Mouse (Mus musculus) hindbrain, embryonic 15.5 days (tissue): ENCODE measurements at regions not wholly inside any gene's neighbourhood (a gene's known extent, or its start where the extent isn't known, plus 50 kb on each side); places are given as distances from the start of the nearest gene placed in this dataset.

Experiments used
- ATAC-seq: fragments of 200-750 bp; cut with Nextera tagmentation; 2 replicates; pipeline ENCODE4 v1.8.0; 2017; ENCODE audit warnings: low read depth, moderate number of reproducible peaks, moderate TSS enrichment; ENCODE audit not compliant: low FRiP score
- H3K27ac ChIP-seq: fragments of 300-500 bp; sonication (generic); replicated peaks from 2 replicates; pipeline ENCODE4 v1.5.1; 2015; ENCODE audit warnings: mild to moderate bottlenecking, inconsistent platforms
- H3K27me3 ChIP-seq: fragments of 300-500 bp; sonication (generic); 2 replicates; pipeline ENCODE4 v1.6.1; 2015; ENCODE audit warnings: control low read depth, inconsistent platforms
- H3K36me3 ChIP-seq: fragments of 300-500 bp; sonication (generic); 2 replicates; pipeline ENCODE4 v1.6.1; 2015; ENCODE audit warnings: control low read depth, inconsistent platforms
- H3K4me1 ChIP-seq: fragments of 300-500 bp; sonication (generic); replicated peaks from 2 replicates; pipeline ENCODE4 v1.6.1; 2015; ENCODE audit warnings: control low read depth, inconsistent platforms
- H3K4me2 ChIP-seq: fragments of 300-500 bp; sonication (generic); 2 replicates; pipeline ENCODE4 v1.6.1; 2015; ENCODE audit warnings: moderate library complexity, mild to moderate bottlenecking, inconsistent platforms
- H3K4me3 ChIP-seq: fragments of 300-500 bp; sonication (generic); 2 replicates; pipeline ENCODE4 v1.5.1; 2015; ENCODE audit warnings: mild to moderate bottlenecking, inconsistent platforms
- H3K9ac ChIP-seq: fragments of 300-500 bp; sonication (generic); 2 replicates; pipeline ENCODE4 v1.6.1; 2015; ENCODE audit warnings: inconsistent platforms
- H3K9me3 ChIP-seq: fragments of 300-500 bp; sonication (generic); 2 replicates; pipeline ENCODE4 v1.6.1; 2016; ENCODE audit warnings: control low read depth, inconsistent platforms
- WGBS: fragments of 180-500 bp; shearing (Covaris S2); methylation state at CpG from one replicate; pipeline ENCODE4 v1.1.7; 2015; 5-methylcytosine and 5-hydroxymethylcytosine counted together

DNA sequence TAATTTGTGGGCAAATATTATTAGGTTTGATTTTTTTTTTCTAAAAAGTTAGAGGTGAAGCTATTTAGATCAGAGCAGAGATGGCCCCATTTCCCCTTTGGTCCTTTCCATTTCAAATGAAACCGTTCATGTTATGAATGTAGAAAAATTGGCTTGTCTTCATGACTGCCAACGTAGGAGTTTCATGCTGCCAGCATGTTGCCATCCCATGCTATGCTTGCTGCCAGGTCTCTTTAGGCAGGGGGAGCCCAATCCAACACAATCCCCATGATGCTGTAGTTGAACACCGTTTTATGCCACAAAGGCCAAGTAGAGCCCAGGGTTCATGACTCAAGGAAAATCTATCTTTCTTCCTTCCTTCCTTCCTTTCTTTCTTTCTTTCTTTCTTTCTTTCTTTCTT, 259.5 kb downstream of the Abcc12 start:
- WGBS = 69% methylated on average over 3 of the region's 3 CpGs
- Histone ChIP-seq H3K36me3 (no peaks in the 10 kb centered on the region), H3K9ac (no peak overlapping the region), H3K4me1 (peaks cover 31% of the 10 kb centered on the region), H3K27ac (no peak overlapping the region), H3K27me3 (no peaks in the 10 kb centered on the region), H3K4me3 (no peak overlapping the region), H3K4me2 (no peak overlapping the region), H3K9me3 (no peaks in the 10 kb centered on the region)
- no peak for ATAC-seq

DNA sequence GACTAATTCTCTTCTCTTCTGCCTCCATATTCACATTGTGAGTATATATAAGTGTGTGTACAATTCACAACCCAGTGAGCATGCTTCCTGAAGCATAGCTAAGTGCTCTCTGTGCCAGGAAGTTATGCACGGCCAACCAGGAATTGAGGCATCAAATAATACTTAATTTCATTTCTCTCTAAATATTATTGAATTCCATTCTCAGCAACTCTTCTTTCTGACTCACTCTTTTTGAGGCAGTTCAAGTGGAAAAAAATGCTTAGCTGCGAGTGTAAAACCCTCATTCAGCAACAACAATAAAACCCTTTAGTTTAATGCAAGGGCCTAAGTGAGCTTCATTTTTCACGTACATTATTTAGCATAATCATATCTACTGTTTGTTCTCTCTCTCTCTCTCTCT, 262.0 kb downstream of the Abcc12 start:
- H3K4me1 ChIP-seq = 0 out of 2 replicates have a peak, but pooled peaks cover 11% of the 10 kb centered on the region
- no peak overlapping the region for H3K9ac ChIP-seq
- H3K4me2 ChIP-seq = no peak overlapping the region
- no peaks in the 10 kb centered on the region for H3K36me3 ChIP-seq
- ATAC-seq = no peak
- 50% methylated on average over 3 of the region's 3 CpGs for WGBS
- no peaks in the 10 kb centered on the region for H3K9me3 ChIP-seq
- H3K27ac ChIP-seq = no peak overlapping the region
- H3K27me3 ChIP-seq = no peaks in the 10 kb centered on the region
- no peak overlapping the region for H3K4me3 ChIP-seq

DNA sequence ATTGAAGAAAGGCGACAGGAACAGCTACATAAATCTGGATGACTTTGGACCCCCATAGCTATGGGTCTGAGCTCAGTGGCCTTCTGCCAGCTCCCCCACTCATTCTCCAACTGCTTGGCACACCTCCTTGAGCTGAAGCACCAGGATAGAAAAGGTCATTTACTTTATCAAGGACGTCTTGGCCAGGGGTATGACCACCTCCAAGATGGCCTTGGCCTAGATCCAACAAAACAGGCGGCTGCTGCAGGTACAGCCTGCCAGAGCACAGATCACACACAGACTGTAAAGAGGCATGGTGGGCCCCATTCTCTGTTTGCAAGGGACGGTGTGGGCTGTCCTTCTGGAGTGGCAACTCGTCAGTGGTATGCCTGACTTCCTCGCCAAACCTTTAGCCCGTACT, 264.2 kb downstream of the Abcc12 start:
- H3K9me3 ChIP-seq = no peaks in the 10 kb centered on the region
- ATAC-seq = no peak
- no peaks in the 10 kb centered on the region for H3K27me3 ChIP-seq
- no peaks in the 10 kb centered on the region for H3K4me1 ChIP-seq
- H3K36me3 ChIP-seq = no peaks in the 10 kb centered on the region
- no peak overlapping the region for H3K4me3 ChIP-seq
- H3K4me2 ChIP-seq = no peak overlapping the region
- H3K9ac ChIP-seq = no peak overlapping the region
- H3K27ac ChIP-seq = no peak overlapping the region
- WGBS = 79% methylated on average over 7 of the region's 7 CpGs

DNA sequence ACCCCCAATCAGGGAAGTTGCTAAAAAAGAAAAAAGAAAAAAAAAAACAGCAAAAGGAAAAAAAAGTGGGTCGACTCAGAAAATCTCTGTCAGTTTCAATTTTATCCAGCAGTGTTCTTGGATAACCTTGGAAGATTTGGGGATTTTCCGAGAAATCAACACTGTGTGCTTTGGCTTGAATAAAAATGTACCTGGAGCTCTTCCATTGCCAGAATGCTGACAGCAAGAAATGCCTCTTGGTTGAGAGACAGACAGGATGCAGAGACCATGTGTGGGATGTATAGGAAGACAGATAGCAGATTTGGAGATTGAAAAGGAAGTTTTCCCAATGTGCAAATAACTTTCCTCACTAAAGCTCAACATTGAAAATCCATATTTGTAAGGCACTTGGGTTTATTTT, 271.0 kb downstream of the Abcc12 start:
- WGBS = 74% methylated on average over 2 of the region's 2 CpGs
- Histone ChIP-seq H3K9ac (no peak overlapping the region), H3K27me3 (no peaks in the 10 kb centered on the region), H3K27ac (peak overlapping the region; percentile 30; the same call in 1 of the 2 replicates), H3K4me1 (no peaks in the 10 kb centered on the region), H3K9me3 (no peaks in the 10 kb centered on the region), H3K36me3 (no peaks in the 10 kb centered on the region), H3K4me3 (no peak overlapping the region), H3K4me2 (no peak overlapping the region)
- no peak for ATAC-seq

DNA sequence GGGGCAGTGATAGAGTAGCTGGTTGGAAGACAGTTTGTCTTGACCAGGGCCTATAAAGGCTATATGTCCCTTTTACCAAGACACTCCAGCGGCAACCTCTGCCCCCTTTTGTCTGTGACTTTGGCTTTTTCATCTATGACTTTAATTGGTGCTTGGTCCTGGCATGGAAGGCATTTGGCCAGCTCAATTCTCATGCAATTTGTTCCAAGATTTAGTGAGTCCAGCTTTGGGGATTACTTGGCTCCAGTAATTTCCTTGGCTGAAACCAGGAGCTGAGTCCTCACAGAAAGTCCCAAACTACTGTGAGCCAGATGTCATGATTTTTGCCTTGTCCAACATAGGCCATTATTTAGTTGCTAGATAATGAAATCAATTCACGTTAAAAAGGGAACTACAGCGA, 273.1 kb downstream of the Abcc12 start:
- no peak overlapping the region for H3K9ac ChIP-seq
- H3K27me3 ChIP-seq = no peaks in the 10 kb centered on the region
- no peaks in the 10 kb centered on the region for H3K36me3 ChIP-seq
- no peaks in the 10 kb centered on the region for H3K9me3 ChIP-seq
- no peak overlapping the region for H3K4me3 ChIP-seq
- no peak overlapping the region for H3K27ac ChIP-seq
- H3K4me2 ChIP-seq = no peak overlapping the region
- H3K4me1 ChIP-seq = no peaks in the 10 kb centered on the region
- no peak for ATAC-seq
- WGBS = 80% methylated on average over 3 of the region's 3 CpGs

DNA sequence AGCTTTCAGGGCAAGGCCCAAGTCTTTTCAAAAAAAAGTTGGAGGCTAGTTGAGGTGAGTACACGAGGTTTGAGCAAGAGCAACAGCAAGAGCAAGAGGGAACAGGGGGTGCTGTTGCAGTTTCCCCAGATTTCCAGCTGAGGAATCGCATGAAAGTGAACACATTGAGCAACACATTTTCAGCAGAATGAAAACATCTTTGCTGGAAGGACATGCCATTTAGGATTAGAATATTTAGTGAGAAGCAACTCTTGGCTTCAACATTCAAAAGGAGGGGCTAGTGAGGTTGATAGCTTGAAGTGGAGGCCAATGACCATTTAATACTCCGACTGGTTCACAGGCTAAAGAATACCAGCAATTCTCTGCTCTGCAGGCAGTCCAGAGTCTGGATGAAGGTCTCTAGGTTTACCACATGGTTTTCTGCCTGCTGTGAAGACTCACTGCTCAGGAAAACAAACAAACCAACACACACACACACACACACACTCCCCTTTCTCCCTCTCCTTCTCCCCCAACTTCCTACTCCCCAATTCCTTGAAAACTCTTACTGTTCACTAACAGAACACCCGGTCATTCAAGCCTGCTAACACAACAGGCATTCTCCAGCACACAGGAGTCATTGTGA, 278.5 kb downstream of the Abcc12 start:
- Histone ChIP-seq H3K4me1 (no peaks in the 10 kb centered on the region), H3K27ac (no peak overlapping the region), H3K36me3 (no peaks in the 10 kb centered on the region), H3K9ac (no peak overlapping the region), H3K4me3 (no peak overlapping the region), H3K9me3 (no peaks in the 10 kb centered on the region), H3K27me3 (no peaks in the 10 kb centered on the region), H3K4me2 (no peak overlapping the region)
- 56% methylated on average over 4 of the region's 4 CpGs for WGBS
- ATAC-seq = no peak

DNA sequence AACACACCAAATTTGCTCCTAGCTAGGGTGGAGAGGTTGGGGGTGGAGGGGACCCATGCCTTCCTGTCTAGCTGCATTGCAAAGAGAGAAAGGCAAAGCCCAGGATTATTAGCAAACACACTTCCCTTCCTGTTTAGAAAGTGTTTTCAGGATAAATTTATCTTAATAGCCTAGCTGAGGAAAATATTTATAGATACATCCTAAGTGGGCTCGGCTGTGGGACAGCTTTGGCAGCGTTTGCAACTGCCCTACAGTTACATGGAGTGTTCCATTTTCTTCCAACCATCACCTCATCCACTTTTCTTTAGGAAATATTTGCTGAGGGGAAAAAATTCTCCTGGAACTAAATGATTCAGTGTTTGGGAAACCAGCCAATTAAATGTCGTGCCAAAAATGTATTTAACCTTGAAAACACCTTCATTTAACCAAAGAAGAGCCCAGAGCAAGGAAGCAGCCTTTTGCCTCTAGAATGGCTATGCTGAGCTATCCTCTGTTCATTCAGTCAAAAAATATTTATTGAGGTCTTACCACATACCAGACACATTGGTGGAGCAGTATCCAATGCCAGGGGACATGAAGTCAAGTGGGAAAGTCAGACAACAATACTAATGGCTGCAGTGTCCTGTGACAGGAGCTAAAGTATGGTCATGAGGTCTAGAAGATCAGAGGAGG, 291.6 kb downstream of the Abcc12 start:
- no peaks in the 10 kb centered on the region for H3K4me1 ChIP-seq
- no peaks in the 10 kb centered on the region for H3K9me3 ChIP-seq
- 79% methylated on average over 3 of the region's 3 CpGs for WGBS
- no peaks in the 10 kb centered on the region for H3K36me3 ChIP-seq
- H3K27ac ChIP-seq = no peak overlapping the region
- no peak overlapping the region for H3K4me2 ChIP-seq
- no peaks in the 10 kb centered on the region for H3K27me3 ChIP-seq
- H3K9ac ChIP-seq = no peak overlapping the region
- no peak overlapping the region for H3K4me3 ChIP-seq
- no peak for ATAC-seq

DNA sequence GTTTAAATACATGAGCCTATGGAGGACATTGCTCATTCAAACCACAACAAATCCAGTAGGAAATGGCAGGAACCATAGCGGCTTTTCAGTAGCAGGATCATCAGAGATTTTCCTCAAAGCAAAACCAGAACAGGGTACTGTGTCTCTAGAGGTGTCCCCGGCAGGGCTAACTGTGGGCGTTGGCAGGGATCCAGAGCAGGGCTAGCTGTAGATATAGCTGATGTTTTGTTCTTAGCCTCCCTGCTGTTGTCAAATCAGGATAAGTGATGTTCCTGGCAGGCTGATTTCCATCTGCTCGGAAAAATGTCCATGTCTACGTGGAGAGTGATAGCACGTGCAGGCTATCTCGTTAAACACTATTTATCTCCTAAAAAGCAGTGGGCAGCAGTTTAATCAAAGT, 297.6 kb downstream of the Abcc12 start:
- 30% methylated on average over 7 of the region's 7 CpGs for WGBS
- peak overlapping the region; percentile 25; the same call in 1 of the 2 replicates for H3K27ac ChIP-seq
- ATAC-seq = no peak; the same call in 1 of the 2 replicates

DNA sequence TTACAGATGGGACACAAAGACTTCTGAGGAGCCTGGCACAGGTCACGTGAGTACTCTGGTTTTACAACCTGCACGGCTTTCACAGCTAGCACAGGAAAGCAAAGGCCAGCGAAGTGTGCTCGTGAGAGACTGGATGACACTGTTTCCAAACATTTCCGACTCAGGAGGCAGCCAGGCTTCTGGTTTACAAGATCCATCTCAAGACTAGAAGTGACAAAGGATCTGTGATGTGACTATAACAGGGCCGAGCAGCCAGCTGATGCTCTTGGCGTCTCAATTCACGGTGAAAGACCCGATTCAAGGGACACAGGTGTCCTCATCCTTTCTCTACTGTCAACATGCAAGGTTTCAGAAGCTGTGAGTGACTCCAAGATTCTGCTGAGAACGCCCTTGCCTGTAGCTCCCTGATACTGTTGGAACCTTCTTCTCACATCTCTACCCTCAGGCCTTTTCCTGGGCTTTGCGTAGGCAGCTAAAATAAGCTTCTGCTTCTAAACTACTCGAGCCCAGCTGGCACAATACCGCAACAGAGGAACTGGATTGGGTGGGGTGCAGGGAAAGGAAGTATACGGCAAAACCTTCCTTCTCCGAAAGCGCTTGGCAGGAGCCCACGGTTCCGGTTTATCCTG, 300.3 kb downstream of the Abcc12 start:
- H3K4me2 ChIP-seq = no peak overlapping the region
- WGBS = 85% methylated on average over 18 of the region's 18 CpGs
- H3K27ac ChIP-seq = no peak overlapping the region
- H3K27me3 ChIP-seq = no peaks in the 10 kb centered on the region
- H3K9me3 ChIP-seq = no peaks in the 10 kb centered on the region
- no peak for ATAC-seq
- H3K4me1 ChIP-seq = 0 out of 2 replicates have a peak, but pooled peaks cover 6% of the 10 kb centered on the region
- no peaks in the 10 kb centered on the region for H3K36me3 ChIP-seq
- H3K4me3 ChIP-seq = no peak overlapping the region
- H3K9ac ChIP-seq = no peak overlapping the region

More for the DNA sequence above, 297.6 kb downstream of the Abcc12 start:
- Histone ChIP-seq H3K9ac (no peak overlapping the region), H3K36me3 (no peaks in the 10 kb centered on the region), H3K4me2 (no peak overlapping the region), H3K9me3 (no peaks in the 10 kb centered on the region), H3K4me1 (0 out of 2 replicates have a peak, but pooled peaks cover 6% of the 10 kb centered on the region), H3K27me3 (no peaks in the 10 kb centered on the region), H3K4me3 (no peak overlapping the region)

DNA sequence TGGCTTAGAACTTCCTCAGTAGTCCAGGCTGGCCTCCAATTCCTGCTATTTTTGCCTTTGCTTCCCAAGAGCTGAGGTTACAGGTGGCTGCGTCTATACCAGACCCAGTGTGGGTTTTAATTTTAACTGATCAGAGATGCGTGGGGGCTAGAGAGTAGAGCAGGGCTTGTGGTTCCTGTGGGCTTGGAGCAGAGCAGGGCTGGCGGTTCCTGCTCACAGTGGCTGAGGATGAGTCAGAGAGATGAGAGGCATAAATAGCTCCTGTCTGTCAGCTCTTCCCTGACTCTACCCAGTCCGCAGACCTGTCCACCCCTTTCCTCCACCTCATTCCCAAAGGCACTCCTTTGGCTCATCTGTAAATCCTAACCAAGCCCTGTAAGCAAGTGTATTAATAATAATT, 304.8 kb downstream of the Abcc12 start:
- Histone ChIP-seq H3K4me1 (peaks cover 10% of the 10 kb centered on the region), H3K27ac (no peak overlapping the region), H3K4me2 (no peak overlapping the region), H3K4me3 (no peak overlapping the region), H3K27me3 (no peaks in the 10 kb centered on the region), H3K36me3 (no peaks in the 10 kb centered on the region), H3K9ac (no peak overlapping the region), H3K9me3 (no peaks in the 10 kb centered on the region)
- 91% methylated on average over 4 of the region's 4 CpGs for WGBS
- no peak for ATAC-seq

DNA sequence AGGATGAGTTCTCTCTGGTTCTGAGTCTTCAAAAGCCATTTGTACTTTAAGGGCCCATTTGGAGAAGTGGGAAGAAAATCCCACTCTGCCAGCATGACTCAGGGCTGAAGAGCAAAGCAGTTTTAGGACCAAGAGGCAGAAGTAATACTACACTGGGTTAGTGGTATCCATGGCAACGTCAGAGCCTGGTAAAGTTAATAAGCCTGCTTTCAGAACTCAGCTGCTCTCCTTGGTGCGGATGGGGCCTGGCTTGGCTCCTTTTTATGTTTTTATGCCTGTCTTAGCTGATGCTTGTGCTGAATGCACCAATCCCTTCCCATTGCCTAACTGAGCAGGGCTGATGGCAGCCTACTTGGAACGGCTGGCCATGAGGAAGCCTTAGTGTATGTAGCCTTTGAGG, 306.7 kb downstream of the Abcc12 start:
- no peaks in the 10 kb centered on the region for H3K36me3 ChIP-seq
- no peaks in the 10 kb centered on the region for H3K27me3 ChIP-seq
- peaks cover 10% of the 10 kb centered on the region for H3K4me1 ChIP-seq
- H3K4me2 ChIP-seq = no peak overlapping the region
- H3K27ac ChIP-seq = 0 out of 2 replicates have a peak overlapping the region, but pooled peaks have one; percentile 52
- H3K4me3 ChIP-seq = no peak overlapping the region
- H3K9ac ChIP-seq = no peak overlapping the region
- peak; percentile 90 for ATAC-seq
- WGBS = 31% methylated on average over 3 of the region's 3 CpGs
- no peaks in the 10 kb centered on the region for H3K9me3 ChIP-seq

DNA sequence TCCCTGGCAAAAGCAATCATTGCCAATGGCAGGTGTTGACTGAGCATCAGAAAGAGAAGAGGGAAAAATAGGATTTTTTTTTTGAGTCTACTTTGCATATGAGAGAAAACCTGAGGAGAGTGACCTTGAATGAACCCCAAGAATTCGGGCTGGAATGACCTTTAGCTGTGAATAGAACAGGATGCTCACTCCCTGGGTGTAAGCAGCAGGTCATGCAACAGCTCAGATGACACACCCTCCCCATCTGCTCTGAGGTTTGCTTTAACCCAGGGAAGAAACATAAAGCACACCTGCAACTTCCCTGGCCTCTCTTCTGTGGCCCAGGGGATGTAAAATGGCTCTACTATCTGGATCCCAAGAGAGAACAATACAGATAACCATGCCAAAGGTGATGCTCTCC, 307.9 kb downstream of the Abcc12 start:
- Histone ChIP-seq H3K27me3 (no peaks in the 10 kb centered on the region), H3K4me2 (no peak overlapping the region), H3K36me3 (no peaks in the 10 kb centered on the region), H3K4me3 (no peak overlapping the region), H3K9ac (no peak overlapping the region), H3K9me3 (no peaks in the 10 kb centered on the region), H3K27ac (no peak overlapping the region), H3K4me1 (peaks cover 10% of the 10 kb centered on the region)
- ATAC-seq = no peak
- WGBS = 31% methylated on average over 1 of the region's 1 CpGs
